Mouse (Mus musculus): ENCODE measurements around the gene Epha7. TPM values are rescaled to one million over a fixed set of nuclear protein-coding genes. Genes with fewer than 3 reads are reported as not detected.

Epha7 gene
- polyA plus RNA-seq, 1 experiment = 0.94 TPM

DNA sequence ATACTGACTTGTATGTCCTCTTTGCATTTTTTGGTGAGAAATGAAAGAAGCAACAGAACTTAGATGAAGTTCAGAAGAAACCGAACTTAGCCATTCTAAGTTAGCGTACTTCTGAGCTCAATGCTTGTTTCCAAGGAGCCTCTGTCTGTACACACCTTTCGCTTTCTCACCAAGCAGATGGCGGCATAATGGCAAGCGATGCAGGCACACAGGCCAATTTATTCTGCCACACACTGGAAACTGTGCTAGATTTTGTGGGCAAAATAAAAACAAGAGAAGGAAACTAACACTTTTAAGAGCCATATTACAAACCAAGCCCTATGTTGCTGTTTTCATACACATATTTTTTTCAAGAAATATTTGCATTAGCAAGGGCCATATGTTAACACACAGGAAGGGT is 88.6 kb downstream of the Epha7 start:
- no peak overlapping the region for H3K4me3 ChIP-seq

DNA sequence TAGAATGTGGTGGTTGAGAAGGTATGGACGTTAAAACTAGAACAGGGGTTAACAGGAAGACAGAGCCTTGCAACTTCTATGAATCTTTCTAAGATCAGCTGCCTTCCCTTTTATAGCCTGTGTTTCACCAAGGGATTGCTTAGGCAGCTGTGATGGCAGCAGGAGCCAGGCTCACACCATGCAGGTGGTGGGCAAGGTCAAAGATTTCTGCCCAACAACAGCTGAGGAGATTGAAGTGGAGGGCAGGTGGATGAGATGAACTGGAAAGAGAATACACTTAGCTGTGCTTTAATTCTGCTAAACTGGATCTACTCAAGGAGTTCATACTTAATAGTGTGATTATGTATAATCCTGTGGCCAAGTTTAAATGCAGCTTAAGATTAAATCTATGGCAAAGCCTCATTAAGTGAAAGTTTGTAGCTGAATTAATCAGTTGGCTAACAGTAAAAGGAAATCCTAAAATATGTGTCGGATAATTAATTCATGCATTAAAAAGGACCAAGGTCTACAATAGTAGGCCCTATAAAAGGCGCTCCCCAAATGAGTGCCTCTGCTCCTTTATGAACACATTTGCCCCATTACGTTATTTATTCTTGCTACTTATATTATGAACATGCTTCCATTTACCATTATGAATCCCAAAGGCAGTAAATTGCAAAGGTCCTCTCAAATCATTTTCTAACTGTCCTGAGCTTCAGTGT is 89.2 kb downstream of the Epha7 start:
- TF ChIP-seq USF1 (IDR thresholded peaks at IDR 0.05; ENCODE audit: low read depth) = no peak
- peak in 2 of 3 experiments; percentile 41 to 85 for TF ChIP-seq MYOG (IDR thresholded peaks at IDR 0.05; ENCODE audit: control insufficient read depth in 1 of 3, insufficient read depth in 1 of 3, insufficient read length in 2 of 3, low read depth in 2 of 3)
- no peak for TF ChIP-seq CEBPB (IDR thresholded peaks at IDR 0.05; ENCODE audit: insufficient read depth, poor library complexity, severe bottlenecking)
- peak in 2 of 3 experiments; percentile 48 to 67 for TF ChIP-seq MYOD1 (IDR thresholded peaks at IDR 0.05; ENCODE audit: control insufficient read depth in 1 of 3, insufficient read length in 2 of 3, low read depth in 2 of 3)
- no peak for TF ChIP-seq REST (IDR thresholded peaks at IDR 0.05; ENCODE audit: insufficient read depth, insufficient read length)
- TF ChIP-seq MAX (IDR thresholded peaks at IDR 0.05; ENCODE audit: low read depth) = no peak
- peak; percentile 18 for TF ChIP-seq TCF3 (IDR thresholded peaks at IDR 0.05; ENCODE audit: insufficient read length, low read depth)
- no peak for TF ChIP-seq E2F4 (IDR thresholded peaks at IDR 0.05; ENCODE audit: insufficient read depth)
- Histone ChIP-seq H3K79me2 (ENCODE audit: control insufficient read depth, insufficient read depth) (no peaks in the 10 kb centered on the region), H3K4me2 (ENCODE audit: low read depth) (no peak overlapping the region), H3K36me3 (ENCODE audit: control insufficient read depth, insufficient read depth) (no peaks in the 10 kb centered on the region), H3ac (ENCODE audit: control insufficient read depth, insufficient read length) (no peak overlapping the region), H3K27me3 (ENCODE audit: control insufficient read depth, insufficient read depth, insufficient read length) (no peaks in the 10 kb centered on the region), H3K4me3 (no peak overlapping the region)

More for the DNA sequence above, 88.6 kb downstream of the Epha7 start:
- no peaks in the 10 kb centered on the region for H3K36me3 ChIP-seq (ENCODE audit: control insufficient read depth, insufficient read depth)
- H3K79me2 ChIP-seq (ENCODE audit: control insufficient read depth, insufficient read depth) = no peaks in the 10 kb centered on the region
- H3K27me3 ChIP-seq (ENCODE audit: control insufficient read depth, insufficient read depth, insufficient read length) = no peaks in the 10 kb centered on the region
- TF ChIP-seq MYOD1 (IDR thresholded peaks at IDR 0.05; ENCODE audit: control insufficient read depth in 1 of 3, insufficient read length in 2 of 3, low read depth in 2 of 3) (no peak), TCF12 (IDR thresholded peaks at IDR 0.05; ENCODE audit: insufficient read depth, poor library complexity, severe bottlenecking) (no peak), CEBPB (IDR thresholded peaks at IDR 0.05; ENCODE audit: insufficient read depth, poor library complexity, severe bottlenecking) (no peak), REST (IDR thresholded peaks at IDR 0.05; ENCODE audit: insufficient read depth, insufficient read length) (no peak), POLR2AphosphoS2 (IDR thresholded peaks at IDR 0.05; ENCODE audit: insufficient read length, low read depth) (no peak)
- H3K4me2 ChIP-seq (ENCODE audit: low read depth) = no peak overlapping the region
- H3ac ChIP-seq (ENCODE audit: control insufficient read depth, insufficient read length) = no peak overlapping the region

DNA sequence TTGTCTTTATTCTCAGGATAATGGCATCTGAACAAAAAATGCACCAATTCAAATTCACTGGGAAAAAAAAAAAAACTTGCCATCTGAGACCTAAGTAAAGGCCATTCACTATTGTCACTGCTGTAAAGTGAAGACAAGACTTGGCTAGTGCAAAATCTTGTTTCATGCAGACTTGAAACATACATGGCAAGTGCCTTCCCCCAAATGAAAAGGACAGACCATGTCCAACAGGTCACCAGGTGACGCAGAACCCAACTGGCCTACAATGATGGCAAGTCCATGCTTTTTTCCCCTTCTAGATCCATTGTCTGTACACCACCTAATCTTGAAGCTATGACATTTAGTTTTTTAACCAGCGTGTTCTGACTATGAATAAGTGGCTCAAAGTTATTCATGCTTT is 94.1 kb downstream of the Epha7 start:
- H3K79me2 ChIP-seq (ENCODE audit: control insufficient read depth, insufficient read depth) = no peaks in the 10 kb centered on the region
- H3K4me3 ChIP-seq = no peak overlapping the region
- no peak for TF ChIP-seq MAX (IDR thresholded peaks at IDR 0.05; ENCODE audit: low read depth)
- TF ChIP-seq MYOD1 (IDR thresholded peaks at IDR 0.05; ENCODE audit: control insufficient read depth in 1 of 3, insufficient read length in 2 of 3, low read depth in 2 of 3) = no peak
- TF ChIP-seq MYOG (IDR thresholded peaks at IDR 0.05; ENCODE audit: control insufficient read depth in 1 of 3, insufficient read depth in 1 of 3, insufficient read length in 2 of 3, low read depth in 2 of 3) = no peak
- no peak for TF ChIP-seq TCF12 (IDR thresholded peaks at IDR 0.05; ENCODE audit: insufficient read depth, poor library complexity, severe bottlenecking)
- no peak for TF ChIP-seq REST (IDR thresholded peaks at IDR 0.05; ENCODE audit: insufficient read depth, insufficient read length)
- TF ChIP-seq SRF (IDR thresholded peaks at IDR 0.05; ENCODE audit: control insufficient read depth, insufficient read length, low read depth) = no peak
- no peak for TF ChIP-seq POLR2AphosphoS2 (IDR thresholded peaks at IDR 0.05; ENCODE audit: insufficient read length, low read depth)
- no peak for TF ChIP-seq USF1 (IDR thresholded peaks at IDR 0.05; ENCODE audit: low read depth)
- TF ChIP-seq E2F4 (IDR thresholded peaks at IDR 0.05; ENCODE audit: insufficient read depth) = no peak
- TF ChIP-seq CEBPB (IDR thresholded peaks at IDR 0.05; ENCODE audit: insufficient read depth, poor library complexity, severe bottlenecking) = no peak
- no peaks in the 10 kb centered on the region for H3K36me3 ChIP-seq (ENCODE audit: control insufficient read depth, insufficient read depth)
- H3K27me3 ChIP-seq (ENCODE audit: control insufficient read depth, insufficient read depth, insufficient read length) = no peaks in the 10 kb centered on the region
- no peak overlapping the region for H3ac ChIP-seq (ENCODE audit: control insufficient read depth, insufficient read length)
- no peak overlapping the region for H3K4me2 ChIP-seq (ENCODE audit: low read depth)

DNA sequence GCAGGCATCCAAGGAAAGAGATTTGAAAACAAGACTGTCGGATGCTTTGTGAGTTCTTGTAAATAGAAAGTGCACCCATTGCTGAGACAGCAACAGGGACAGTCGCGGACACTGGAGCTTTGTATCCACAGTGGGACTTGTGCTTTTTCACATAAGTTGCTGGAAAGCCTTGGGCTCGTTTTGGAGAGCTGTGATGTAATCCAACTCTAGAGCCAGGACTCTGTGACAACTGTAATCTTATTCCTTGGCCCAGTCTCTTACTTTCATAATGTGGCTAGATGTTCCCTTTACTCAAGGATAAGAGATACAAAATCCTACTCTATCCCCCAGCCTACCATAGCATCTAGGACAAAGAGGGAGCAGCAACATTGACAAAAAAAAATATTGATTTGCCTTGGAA is 97.2 kb downstream of the Epha7 start:
- no peaks in the 10 kb centered on the region for H3K79me2 ChIP-seq (ENCODE audit: control insufficient read depth, insufficient read depth)
- H3K27me3 ChIP-seq (ENCODE audit: control insufficient read depth, insufficient read depth, insufficient read length) = no peaks in the 10 kb centered on the region
- TF ChIP-seq TCF12 (IDR thresholded peaks at IDR 0.05; ENCODE audit: insufficient read depth, poor library complexity, severe bottlenecking) (no peak), CEBPB (IDR thresholded peaks at IDR 0.05; ENCODE audit: insufficient read depth, poor library complexity, severe bottlenecking) (no peak), TCF3 (IDR thresholded peaks at IDR 0.05; ENCODE audit: insufficient read length, low read depth) (no peak), POLR2A (IDR thresholded peaks at IDR 0.05; ENCODE audit: insufficient read length, low read depth) (no peak), SRF (IDR thresholded peaks at IDR 0.05; ENCODE audit: control insufficient read depth, insufficient read length, low read depth) (no peak), USF1 (IDR thresholded peaks at IDR 0.05; ENCODE audit: low read depth) (no peak)
- no peaks in the 10 kb centered on the region for H3K36me3 ChIP-seq (ENCODE audit: control insufficient read depth, insufficient read depth)
- no peak overlapping the region for H3ac ChIP-seq (ENCODE audit: control insufficient read depth, insufficient read length)
- H3K4me3 ChIP-seq = no peak overlapping the region
- no peak overlapping the region for H3K4me2 ChIP-seq (ENCODE audit: low read depth)

DNA sequence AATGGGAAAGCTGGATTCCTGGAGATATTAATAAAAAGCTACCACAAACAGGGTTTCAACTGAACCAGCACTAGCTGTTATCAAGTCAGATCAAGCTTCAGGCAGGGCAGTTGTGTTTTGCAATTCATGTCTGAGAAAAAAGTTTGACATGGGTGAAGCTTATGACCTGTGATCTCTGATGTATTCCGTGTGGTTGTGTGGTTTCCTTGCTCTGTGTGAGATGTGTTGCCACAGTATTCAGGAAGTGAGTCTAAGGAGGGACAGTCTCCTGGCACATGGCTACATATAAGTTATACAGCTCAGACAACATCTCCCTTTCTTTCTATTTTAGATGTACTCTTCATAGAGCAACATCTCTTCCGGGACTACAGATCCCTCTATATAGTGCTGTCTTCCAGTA is 99.1 kb downstream of the Epha7 start:
- TF ChIP-seq POLR2A (IDR thresholded peaks at IDR 0.05; ENCODE audit: insufficient read length, low read depth) (no peak), REST (IDR thresholded peaks at IDR 0.05; ENCODE audit: insufficient read depth, insufficient read length) (no peak), MYOG (IDR thresholded peaks at IDR 0.05; ENCODE audit: control insufficient read depth in 1 of 3, insufficient read depth in 1 of 3, insufficient read length in 2 of 3, low read depth in 2 of 3) (no peak), SRF (IDR thresholded peaks at IDR 0.05; ENCODE audit: control insufficient read depth, insufficient read length, low read depth) (no peak), MYOD1 (IDR thresholded peaks at IDR 0.05; ENCODE audit: control insufficient read depth in 1 of 3, insufficient read length in 2 of 3, low read depth in 2 of 3) (no peak), USF1 (IDR thresholded peaks at IDR 0.05; ENCODE audit: low read depth) (no peak), TCF3 (IDR thresholded peaks at IDR 0.05; ENCODE audit: insufficient read length, low read depth) (no peak), POLR2AphosphoS2 (IDR thresholded peaks at IDR 0.05; ENCODE audit: insufficient read length, low read depth) (no peak), TCF12 (IDR thresholded peaks at IDR 0.05; ENCODE audit: insufficient read depth, poor library complexity, severe bottlenecking) (no peak), CEBPB (IDR thresholded peaks at IDR 0.05; ENCODE audit: insufficient read depth, poor library complexity, severe bottlenecking) (no peak), MAX (IDR thresholded peaks at IDR 0.05; ENCODE audit: low read depth) (no peak), E2F4 (IDR thresholded peaks at IDR 0.05; ENCODE audit: insufficient read depth) (no peak)
- H3K4me3 ChIP-seq = no peak overlapping the region
- H3K27me3 ChIP-seq (ENCODE audit: control insufficient read depth, insufficient read depth, insufficient read length) = no peaks in the 10 kb centered on the region
- no peaks in the 10 kb centered on the region for H3K79me2 ChIP-seq (ENCODE audit: control insufficient read depth, insufficient read depth)
- H3ac ChIP-seq (ENCODE audit: control insufficient read depth, insufficient read length) = no peak overlapping the region
- no peaks in the 10 kb centered on the region for H3K36me3 ChIP-seq (ENCODE audit: control insufficient read depth, insufficient read depth)
- no peak overlapping the region for H3K4me2 ChIP-seq (ENCODE audit: low read depth)

Data from myocyte (in vitro differentiated cells).